ENCODE assay signal across 24 mouse cellular contexts in genomic region chr1:123887243-123887642, GRCm38 (mm10).
"Had no signal": no experiment of that assay in that cellular context is flagged by ENCODE, and none has a peak within 500 bp of the region (broad histone marks: within the 10 kb centered on the region; RNA-seq: fewer than 3 reads in every experiment).

No protein-coding gene starts in this region.

- H3K9ac ChIP-seq: intestine, embryonic 15.5 days; limb, embryonic 13.5 days; liver, embryonic 12.5 days; liver, embryonic 15.5 days; lung, embryonic 15.5 days; neural tube, embryonic 12.5 days had no signal

- ATAC-seq: intestine, embryonic 15.5 days; liver, embryonic 12.5 days had no signal

- H3K4me1 ChIP-seq: intestine, embryonic 15.5 days; limb, embryonic 10.5 days; limb, embryonic 13.5 days; liver, embryonic 12.5 days; liver, embryonic 15.5 days; lung, embryonic 15.5 days; megakaryocyte, embryonic 14.5 days; midbrain, embryonic 10.5 days; neural tube, embryonic 12.5 days had no signal

- DNase-seq: kidney, adult 18-20 months; kidney, postnatal 14 days; layer of hippocampus, adult 9-11 months; liver; lung, adult 18-20 months; lung, postnatal 10 days; lung, postnatal 36 days; right cerebral cortex, adult 18-20 months; right cerebral cortex, postnatal 14 days; right cerebral cortex, postnatal 4 days; thymus, adult 2 months; thymus, postnatal 14 days; thymus, postnatal 4 days had no signal

- H3K27me3 ChIP-seq: intestine, embryonic 15.5 days; limb, embryonic 13.5 days; liver, embryonic 12.5 days; liver, embryonic 15.5 days; lung, embryonic 15.5 days; megakaryocyte, embryonic 14.5 days; neural tube, embryonic 12.5 days had no signal

- H3K36me3 ChIP-seq: intestine, embryonic 15.5 days; limb, embryonic 10.5 days; limb, embryonic 13.5 days; liver, embryonic 12.5 days; liver, embryonic 15.5 days; lung, embryonic 15.5 days; midbrain, embryonic 10.5 days; neural tube, embryonic 12.5 days had no signal

- H3K27ac ChIP-seq: intestine, embryonic 15.5 days; layer of hippocampus, adult 2 months; limb, embryonic 10.5 days; limb, embryonic 13.5 days; liver, embryonic 12.5 days; liver, embryonic 15.5 days; lung, embryonic 15.5 days; midbrain, embryonic 10.5 days; neural tube, embryonic 12.5 days; stomach, postnatal 0 days had no signal

- H3K9me3 ChIP-seq: intestine, embryonic 15.5 days; limb, embryonic 10.5 days; limb, embryonic 13.5 days; liver, embryonic 12.5 days; liver, embryonic 15.5 days; lung, embryonic 15.5 days; megakaryocyte, embryonic 14.5 days; midbrain, embryonic 10.5 days; neural tube, embryonic 12.5 days had no signal

- H3K4me2 ChIP-seq: intestine, embryonic 15.5 days; limb, embryonic 13.5 days; liver, embryonic 12.5 days; liver, embryonic 15.5 days; lung, embryonic 15.5 days; neural tube, embryonic 12.5 days had no signal

- H3K4me3 ChIP-seq: intestine, embryonic 15.5 days; layer of hippocampus, adult 2 months; limb, embryonic 10.5 days; limb, embryonic 13.5 days; liver, embryonic 12.5 days; liver, embryonic 15.5 days; lung, embryonic 15.5 days; megakaryocyte, embryonic 14.5 days; midbrain, embryonic 10.5 days; neural tube, embryonic 12.5 days had no signal
